Mouse (Mus musculus) left cerebral cortex, adult 8-10 months (tissue): ENCODE measurements at regions not wholly inside any gene's neighbourhood (a gene's known extent, or its start where the extent isn't known, plus 50 kb on each side); places are given as distances from the start of the nearest gene placed in this dataset.
A peak's percentile ranks its signal among the peaks of the same experiment; 100 is the strongest.
"Not testable (repeated sequence)": the region's sequence is repeated elsewhere in the genome, so short reads cannot be mapped to it uniquely, and the experiment has no call there.

Experiments used
- DNase-seq, 2 experiments: peaks; one replicate each; pipeline ENCODE4 v3.0.0; 2022; ENCODE audit warnings: low spot score in 2 of 2

DNA sequence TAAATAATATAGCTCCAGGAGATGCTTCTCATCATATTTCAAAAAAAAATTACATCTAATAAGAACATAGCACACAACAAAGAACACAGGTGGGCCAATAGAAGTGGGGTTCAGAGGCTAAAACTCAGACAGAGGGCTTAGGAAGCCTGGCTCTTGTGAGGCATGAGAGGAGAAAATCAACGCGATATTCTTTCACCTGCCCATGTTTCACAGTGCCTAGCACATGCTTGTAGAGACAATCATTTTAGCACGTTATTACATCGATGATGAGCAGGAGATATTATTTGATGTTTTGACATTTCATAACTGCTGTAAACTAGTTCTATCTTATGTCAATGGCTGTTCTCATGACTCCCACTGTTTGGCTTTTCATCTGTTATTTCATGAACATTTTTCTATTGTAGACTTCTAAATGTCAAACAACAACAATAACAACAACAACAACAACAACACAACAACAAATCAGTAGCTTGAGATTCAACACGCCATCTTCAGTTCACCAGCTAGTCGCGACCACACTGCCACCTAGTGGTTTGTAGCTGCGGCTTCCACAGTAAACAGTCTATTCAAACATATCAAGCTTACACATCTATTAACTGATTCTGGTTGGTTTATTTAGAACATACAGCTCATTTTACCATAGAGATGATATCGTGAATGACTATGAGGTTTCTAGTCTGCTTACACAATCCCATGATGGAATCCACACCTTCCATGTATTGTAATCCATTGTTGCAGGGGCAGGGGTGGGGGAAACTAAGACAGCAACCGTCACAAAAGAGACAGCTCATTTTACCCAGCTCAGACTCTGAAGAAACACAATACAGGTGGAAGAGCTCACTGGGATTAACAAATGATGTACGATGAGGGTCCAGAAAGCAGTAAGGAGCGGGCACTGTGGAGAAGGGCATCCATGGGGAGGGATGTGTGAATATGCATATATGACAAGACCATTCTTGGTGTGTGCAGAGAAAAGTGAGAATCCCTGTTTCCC lies 60.5 kb upstream of the Tmem200a start:
- peak; percentile 18 to 50 for DNase-seq

DNA sequence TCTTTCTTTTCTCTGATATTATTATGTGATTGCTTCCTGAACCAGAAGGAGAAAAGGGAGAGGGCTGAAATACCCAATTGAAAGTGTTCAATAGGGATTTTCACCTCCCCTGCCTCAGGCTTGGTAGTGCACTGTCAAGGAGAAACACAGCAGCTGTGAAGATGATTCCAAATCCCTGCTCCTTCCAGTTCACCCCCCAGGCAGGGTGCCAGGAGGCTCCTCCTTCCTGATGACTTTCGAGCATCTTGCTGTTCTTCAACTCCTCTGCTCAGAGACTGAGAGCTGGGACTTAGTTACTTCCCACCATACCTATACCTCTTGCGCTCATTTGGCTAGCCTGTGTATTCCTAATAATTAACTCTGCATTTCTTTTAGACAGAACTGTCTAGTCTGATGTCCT lies 73.7 kb upstream of the Tmem200a start:
- no peak for DNase-seq

DNA sequence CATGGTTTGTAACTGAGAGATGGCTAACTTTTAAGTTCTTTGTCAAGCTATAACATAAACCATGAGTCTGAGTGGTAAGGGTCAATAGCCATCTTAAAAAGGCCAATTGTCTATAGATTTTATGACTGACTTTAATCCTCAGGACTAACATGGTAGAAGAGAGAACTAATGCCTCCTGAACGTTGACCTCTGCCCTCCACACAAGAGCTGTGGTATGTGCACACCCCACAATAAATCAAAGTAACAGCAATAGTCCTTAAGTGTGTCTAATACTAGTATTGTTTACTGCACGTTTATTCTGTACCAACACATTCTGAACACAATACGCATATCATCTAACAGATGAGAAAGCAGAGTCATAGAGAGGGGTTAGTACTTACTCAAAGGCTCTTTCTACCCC lies 70.7 kb upstream of the Samd3 start:
- DNase-seq, result no peak

DNA sequence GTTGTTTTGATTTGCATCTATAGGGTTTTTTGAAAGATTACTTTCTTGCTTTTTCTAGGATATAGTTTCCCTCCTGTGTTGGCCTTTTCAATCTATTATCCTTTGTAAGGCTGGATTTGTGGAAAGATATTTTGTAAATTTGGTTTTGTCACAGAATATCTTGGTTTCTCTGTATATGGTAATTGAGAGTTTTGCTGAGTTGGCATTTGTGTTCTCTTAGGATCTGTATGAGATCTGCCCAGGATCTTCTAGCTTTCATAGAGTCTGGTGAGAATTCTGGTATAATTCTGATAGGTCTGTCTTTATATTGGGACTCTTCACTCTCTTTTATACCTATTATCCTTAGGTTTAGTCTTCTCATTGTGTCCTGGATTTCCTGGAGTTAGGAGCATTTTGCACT lies 68.4 kb upstream of the Samd3 start:
- not testable (repeated sequence) for DNase-seq

DNA sequence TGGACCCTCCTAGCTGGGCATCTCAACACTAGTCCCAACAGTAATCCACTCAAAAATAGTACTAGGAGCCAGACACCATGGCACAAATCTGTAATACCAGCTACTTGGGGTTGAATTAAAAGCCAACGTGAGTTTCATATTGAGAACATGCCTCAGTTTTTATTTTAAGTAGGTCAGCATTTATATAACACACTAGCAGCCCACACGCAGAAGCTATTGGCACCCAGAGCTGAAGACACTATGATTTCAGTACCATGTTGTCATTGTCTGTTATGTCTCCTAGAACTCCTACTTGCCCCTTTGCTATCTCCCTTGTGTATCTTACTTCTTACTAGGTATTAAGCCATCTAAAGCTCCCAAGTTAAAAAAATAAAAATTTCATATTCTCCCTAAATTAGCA lies 65.0 kb upstream of the Samd3 start:
- DNase-seq, result peak in 1 of 2 experiments; percentile 18

DNA sequence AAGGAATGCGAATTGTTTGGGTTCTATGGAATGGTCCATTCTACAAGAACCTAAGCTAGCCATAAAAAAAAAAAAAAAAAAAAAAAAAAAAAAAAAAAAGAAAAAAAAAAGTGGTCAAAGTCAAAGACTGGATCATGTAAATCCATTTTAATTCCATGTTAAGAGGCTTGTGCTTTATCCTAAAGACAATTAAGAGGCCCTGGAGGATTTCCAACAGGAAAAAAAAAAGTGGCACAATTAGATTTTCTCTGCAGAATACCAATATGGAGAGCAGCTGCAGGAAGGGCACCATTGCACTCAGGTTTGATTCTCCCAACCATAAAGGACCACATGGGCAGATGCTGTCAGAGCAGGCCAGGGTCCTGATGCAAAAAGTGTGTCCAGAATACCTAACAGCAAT lies 51.9 kb upstream of the Samd3 start:
- no peak for DNase-seq

DNA sequence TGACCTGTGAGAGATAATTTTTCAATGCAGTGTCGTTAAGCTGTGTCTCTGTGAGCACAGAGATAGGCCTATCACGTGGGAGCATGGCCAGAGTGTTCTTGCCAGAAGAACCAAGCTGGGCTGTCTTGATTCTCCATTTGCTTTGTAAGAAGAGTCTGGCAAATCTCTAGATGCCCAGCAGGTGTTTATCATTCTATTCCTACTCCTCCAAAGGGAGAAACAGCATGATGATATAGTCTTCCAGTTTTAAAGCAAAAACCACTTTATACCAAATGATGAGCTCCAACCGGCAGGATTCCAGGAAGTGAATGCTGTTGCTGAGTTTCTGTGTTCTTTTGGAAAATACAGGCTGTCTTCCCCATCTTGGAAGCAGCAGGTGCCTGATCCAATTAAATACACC lies 51.2 kb upstream of the Samd3 start:
- no peak for DNase-seq
